Mouse (Mus musculus) brain, embryonic 14.5 days (tissue): Measurements from ENCODE around the gene Ccdc110.

Source experiments
- CTCF ChIP-seq: fragments of 200-500 bp; IDR thresholded peaks from 2 replicates; pipeline ENCODE4 v1.5.1; 2012; ENCODE audit warnings: inconsistent platforms, mild to moderate bottlenecking, moderate library complexity, borderline replicate concordance; ENCODE audit not compliant: insufficient read depth, insufficient read length; ENCODE audit errors: extremely low read depth
- POLR2A ChIP-seq: fragments of 200-500 bp; IDR thresholded peaks from 2 replicates; pipeline ENCODE4 v1.6.1; 2012; ENCODE audit warnings: mild to moderate bottlenecking, inconsistent platforms, borderline replicate concordance; ENCODE audit not compliant: poor library complexity, insufficient read depth, insufficient read length, severe bottlenecking; ENCODE audit errors: extremely low read depth

- TF ChIP-seq POLR2A (no peak), CTCF (no peak)
Measured at GRCm38 (mm10) chr8:45917040-45917679, 17.3 kb upstream of the Ccdc110 start.
